Comparison of ENCODE assay signal across 8 mouse cellular contexts in the genomic region with DNA sequence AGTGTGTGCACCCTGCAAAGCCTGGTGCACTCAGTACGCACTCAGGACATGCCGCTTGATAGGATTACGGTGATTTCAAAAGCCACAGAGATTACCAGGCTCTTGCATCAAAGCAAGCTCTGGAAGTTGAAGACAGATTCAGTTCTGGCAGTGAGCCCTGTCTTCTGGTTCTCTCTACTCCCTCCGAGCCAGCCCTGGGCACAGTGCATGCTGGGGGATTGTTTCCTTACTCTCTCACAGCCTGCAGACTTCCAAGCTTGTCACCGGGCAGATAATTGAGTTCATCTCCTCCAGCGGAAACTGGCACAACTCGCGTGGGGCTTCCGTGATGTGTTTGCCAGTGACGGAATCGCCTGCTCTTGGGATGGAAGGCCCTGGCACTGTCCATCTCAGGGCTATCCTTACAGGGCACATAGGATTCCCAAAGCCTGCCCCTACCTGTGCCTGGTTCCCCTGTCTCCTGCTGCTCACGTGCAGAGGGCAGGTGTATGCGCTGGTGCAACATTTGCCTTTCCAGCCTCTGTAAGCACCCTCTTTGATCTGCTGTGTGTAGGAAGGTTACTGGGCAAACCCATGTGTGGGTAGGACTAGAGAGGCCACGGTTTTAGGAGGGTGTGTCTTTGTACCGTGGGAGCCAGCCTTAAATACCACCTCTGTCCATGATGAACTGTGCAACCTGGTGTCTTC. TPM values are rescaled to one million over a fixed set of nuclear protein-coding genes. Genes with fewer than 3 reads are reported as not detected.
DNase-seq lines count a peak whose midpoint lies in the region; ATAC-seq and TF ChIP-seq lines count a peak whose summit lies in the region.
"Had no signal": no experiment of that assay in that cellular context is flagged by ENCODE, and none has a peak within 500 bp of the region (broad histone marks: within the 10 kb centered on the region; RNA-seq: fewer than 3 reads in every experiment).

No protein-coding gene starts in this region.

- WGBS in liver, embryonic 12.5 days (ENCODE audit: insufficient replicate concordance): 66% methylated on average over 15 of the region's 15 CpGs
- WGBS in heart, postnatal 0 days: 27% methylated on average over 15 of the region's 15 CpGs
- 66% methylated on average over 15 of the region's 15 CpGs for WGBS in neural tube, embryonic 15.5 days

- H3K4me1 ChIP-seq in liver, embryonic 12.5 days: no peaks in the 10 kb centered on the region
- no peaks in the 10 kb centered on the region; the same call in 1 of the 2 replicates for H3K4me1 ChIP-seq in heart, postnatal 0 days (ENCODE audit: control insufficient read depth, insufficient read depth)
- H3K4me1 ChIP-seq in neural tube, embryonic 15.5 days: peaks cover 8% of the 10 kb centered on the region; the same call in 1 of the 2 replicates

- no peaks in the 10 kb centered on the region for H3K9me3 ChIP-seq in liver, embryonic 12.5 days (replicated peaks)
- H3K9me3 ChIP-seq in heart, postnatal 0 days (replicated peaks; ENCODE audit: control insufficient read depth, low read length): no peaks in the 10 kb centered on the region
- no peaks in the 10 kb centered on the region for H3K9me3 ChIP-seq in neural tube, embryonic 15.5 days (replicated peaks)

- no peak for TF ChIP-seq EP300 in heart, postnatal 0 days (IDR thresholded peaks at IDR 0.05; ENCODE audit: low read depth)

- intact Hi-C loops in left cerebral cortex, postnatal 25 days (cut with DNase I): loop anchor here (5.0 kb wide), 1 partner anchor 62 kb away; no protein-coding TSS in a partner anchor

- H3K36me3 ChIP-seq in liver, embryonic 12.5 days: no peaks in the 10 kb centered on the region
- H3K36me3 ChIP-seq in heart, postnatal 0 days (replicated peaks; ENCODE audit: control insufficient read depth, insufficient read depth, low read length): no peaks in the 10 kb centered on the region
- H3K36me3 ChIP-seq in neural tube, embryonic 15.5 days: no peaks in the 10 kb centered on the region

- H3K27ac ChIP-seq in liver, embryonic 12.5 days: no peak overlapping the region
- no peak overlapping the region for H3K27ac ChIP-seq in heart, postnatal 0 days (ENCODE audit: low read depth)
- H3K27ac ChIP-seq in neural tube, embryonic 15.5 days (replicated peaks): no peak overlapping the region

- TF ChIP-seq CTCF in heart, postnatal 0 days (IDR thresholded peaks at IDR 0.05; ENCODE audit: low read depth): no peak

- H3K4me2 ChIP-seq in liver, embryonic 12.5 days: no peak overlapping the region
- 0 out of 2 replicates have a peak overlapping the region, but pooled peaks have one; percentile 3 for H3K4me2 ChIP-seq in heart, postnatal 0 days (ENCODE audit: low read depth, low read length)
- H3K4me2 ChIP-seq in neural tube, embryonic 15.5 days: no peak overlapping the region

- no peak overlapping the region for H3K4me3 ChIP-seq in liver, embryonic 12.5 days
- H3K4me3 ChIP-seq in heart, postnatal 0 days (ENCODE audit: low read depth, low read length): no peak overlapping the region
- H3K4me3 ChIP-seq in neural tube, embryonic 15.5 days (replicated peaks): no peak overlapping the region

- H3K27me3 ChIP-seq in liver, embryonic 12.5 days (replicated peaks): no peaks in the 10 kb centered on the region
- no peaks in the 10 kb centered on the region for H3K27me3 ChIP-seq in heart, postnatal 0 days (ENCODE audit: control insufficient read depth, insufficient read depth, low read length)
- H3K27me3 ChIP-seq in neural tube, embryonic 15.5 days (replicated peaks): no peaks in the 10 kb centered on the region

- no peak overlapping the region for H3K9ac ChIP-seq in liver, embryonic 12.5 days
- H3K9ac ChIP-seq in heart, postnatal 0 days (replicated peaks; ENCODE audit: low read depth, low read length): 0 out of 2 replicates have a peak overlapping the region, but pooled peaks have one; percentile 24
- no peak overlapping the region for H3K9ac ChIP-seq in neural tube, embryonic 15.5 days (replicated peaks)

- DNase-seq in liver: peak; percentile 11
- DNase-seq in cerebellum, postnatal 36 days: peak; percentile 28 to 36
- peak; percentile 63 for DNase-seq in heart, postnatal 0 days (ENCODE audit: low spot score)
- DNase-seq in left cerebral cortex, postnatal 25 days (ENCODE audit: low spot score in 2 of 2): peak; percentile 30 to 80
- DNase-seq in right cerebral cortex, postnatal 4 days: peak; percentile 53

- ATAC-seq in liver, embryonic 12.5 days: no peak
- ATAC-seq in heart, postnatal 0 days (ENCODE audit: insufficient read depth, low read depth): peak; percentile 82
- ATAC-seq in neural tube, embryonic 15.5 days (ENCODE audit: low FRiP score): no peak

RNA-seq across cellular contexts. Expression of a gene that starts 32.7 kb away (rescaled TPM):
- polyA plus RNA-seq in liver, embryonic 12.5 days (2016; fragmentation: Nextera tagmentation; extraction: Ambion mirVana): 1.2 and 1.5 TPM in 2 replicates
- 102 and 111 TPM in 2 replicates for total RNA-seq in heart, postnatal 0 days (2014; rRNA removed; ENCODE audit: low replicate concordance)
- 26.9 and 30.3 TPM in 2 replicates for polyA plus RNA-seq in heart, postnatal 0 days (2015; fragmentation: Nextera tagmentation; extraction: Ambion mirVana)
- 10 to 100 TPM; 11.7 to 12.5 TPM for total RNA-seq in left cerebral cortex, postnatal 25 days (2021)
- 8.9 and 11.9 TPM in 2 replicates for polyA plus RNA-seq in neural tube, embryonic 15.5 days (2015; fragmentation: Nextera tagmentation; extraction: Ambion mirVana)
- total RNA-seq: hematopoietic stem cell, adult 5-6 weeks had no signal

Comparison
In these comparisons a context has a peak if more than half of its experiments do, and no peak if none do; other contexts are left out.
1. DNase-seq: peak in every context shown above with its lines; median percentile 63 in heart, postnatal 0 days; 55 in left cerebral cortex, postnatal 25 days; 53 in right cerebral cortex, postnatal 4 days; 32 in cerebellum, postnatal 36 days; 11 in liver.